Mouse (Mus musculus): Measurements from ENCODE around the gene Kdelr1.

- no peak for TF ChIP-seq CTCF (IDR thresholded peaks at IDR 0.05; ENCODE audit: insufficient read depth, low read length)
- TF ChIP-seq POLR2A (IDR thresholded peaks at IDR 0.05; ENCODE audit: borderline replicate concordance, extremely low read depth, low read depth, low read length) = no peak
Measured at GRCm38 (mm10) chr7:45917926-45918325, 45.4 kb downstream of the Kdelr1 start.
